Mouse (Mus musculus) kidney, adult 9 months (tissue): ENCODE measurements around the gene Parp9.
"Not testable (repeated sequence)": the region's sequence is repeated elsewhere in the genome, so short reads cannot be mapped to it uniquely, and the experiment has no call there.

ENCODE experiments used
- DNase-seq: peaks from one replicate; pipeline ENCODE4 v3.0.0; 2022

Parp9 gene

GRCm38 (mm10) chr16:35932179-35933055, 5.9 kb upstream of the Parp9 start:
- no peak for DNase-seq

DNA sequence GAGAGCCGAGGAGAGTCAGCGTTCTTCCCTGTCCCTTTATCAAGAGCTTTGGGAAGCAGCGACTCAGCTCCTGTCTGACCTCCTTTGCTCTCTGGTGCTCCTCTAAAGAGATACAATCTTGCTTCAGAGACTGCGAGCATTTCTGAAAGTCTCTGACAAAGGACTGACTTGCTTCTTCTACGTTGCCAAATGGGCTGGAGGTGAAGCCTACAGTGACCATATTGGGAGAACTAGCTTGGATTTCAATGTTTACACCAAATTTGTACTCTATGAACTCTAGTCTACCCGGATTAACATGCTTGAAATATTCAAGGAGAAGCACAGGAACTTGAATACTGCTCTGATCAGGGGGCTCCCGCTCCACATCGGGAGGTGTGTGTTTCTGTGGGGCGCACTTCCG, 5.1 kb upstream of the Parp9 start:
- no peak for DNase-seq

GRCm38 (mm10) chr16:35939261-35939660, 991 bp downstream of the Parp9 start:
- peak; percentile 56 for DNase-seq

DNA sequence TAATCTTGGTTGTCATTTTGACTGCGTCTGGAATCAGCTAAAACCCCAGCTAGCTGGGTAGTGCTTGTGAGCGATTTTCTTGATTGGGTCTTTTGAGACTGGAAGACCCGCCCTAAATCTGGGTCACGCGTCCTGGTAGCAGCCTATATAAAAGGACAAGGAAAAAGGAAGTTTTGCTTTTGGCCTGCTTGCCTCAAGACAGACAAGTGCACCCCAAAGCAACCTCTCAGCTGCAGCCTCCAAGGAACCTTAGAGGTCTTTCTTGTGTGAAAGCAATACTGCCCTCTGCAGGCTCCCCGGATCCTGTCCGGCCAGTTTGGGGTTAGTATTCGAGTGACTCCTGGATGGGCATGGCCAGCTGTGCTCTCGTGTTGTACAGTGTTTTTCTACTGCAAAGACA, 1.4 kb downstream of the Parp9 start:
- DNase-seq: peak; percentile 95

DNA sequence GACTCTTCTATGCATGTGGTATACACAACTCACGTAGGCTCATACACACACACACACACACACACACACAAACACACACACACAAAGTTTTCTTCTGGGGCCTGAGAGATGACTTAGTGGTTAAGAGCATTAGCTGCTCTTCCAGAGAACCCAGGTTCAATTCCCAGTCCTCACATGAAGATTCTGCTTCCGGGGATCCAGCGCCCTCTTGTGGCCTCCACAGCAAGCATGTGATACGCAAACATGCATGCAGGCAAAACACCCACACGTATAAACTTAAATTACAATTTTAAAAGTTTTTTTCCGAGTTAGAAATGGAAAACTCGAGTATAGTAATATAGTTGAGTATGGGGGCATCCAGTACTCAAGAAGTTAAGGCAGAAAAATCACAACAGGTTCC, 3.1 kb downstream of the Parp9 start:
- DNase-seq: peak; percentile 36

DNA sequence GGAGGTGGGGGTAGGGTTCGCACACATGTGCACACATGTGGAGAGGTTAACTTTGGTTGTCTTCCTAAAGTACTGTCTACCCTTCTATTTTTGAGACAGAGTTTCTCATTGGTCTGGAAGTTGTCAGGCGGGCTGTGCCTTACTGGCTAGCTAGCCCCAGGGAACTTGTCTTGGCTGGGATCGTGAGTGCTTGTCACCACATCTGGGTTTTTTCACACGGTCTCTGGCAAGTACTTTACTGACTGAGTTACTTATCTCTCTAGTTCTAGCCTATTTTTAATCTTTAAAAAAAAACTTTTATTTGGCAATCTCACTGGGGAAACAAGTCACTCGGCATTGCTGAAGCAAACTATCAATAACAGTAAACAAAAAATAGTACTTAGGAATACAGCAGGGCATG, 11.0 kb downstream of the Parp9 start:
- no peak for DNase-seq

DNA sequence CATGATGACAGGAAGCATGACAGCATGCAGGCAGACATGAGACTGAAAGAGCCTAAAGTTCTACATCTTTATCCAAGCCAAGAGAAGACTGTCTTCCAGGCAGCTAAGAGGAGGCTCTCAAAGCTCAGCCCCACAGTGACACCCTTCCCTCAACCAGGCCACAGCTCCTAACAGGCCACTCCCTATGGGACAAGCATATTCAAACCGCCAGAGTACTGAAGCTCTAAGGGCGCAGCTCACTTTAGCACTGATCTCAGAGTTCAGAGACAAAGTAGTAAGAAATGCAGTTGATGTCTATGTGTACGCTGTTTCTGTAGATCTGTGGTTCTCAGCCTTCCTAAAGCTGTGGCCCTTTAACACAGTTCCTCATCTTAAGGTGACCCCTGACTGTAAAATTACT, 12.9 kb downstream of the Parp9 start:
- no peak for DNase-seq

DNA sequence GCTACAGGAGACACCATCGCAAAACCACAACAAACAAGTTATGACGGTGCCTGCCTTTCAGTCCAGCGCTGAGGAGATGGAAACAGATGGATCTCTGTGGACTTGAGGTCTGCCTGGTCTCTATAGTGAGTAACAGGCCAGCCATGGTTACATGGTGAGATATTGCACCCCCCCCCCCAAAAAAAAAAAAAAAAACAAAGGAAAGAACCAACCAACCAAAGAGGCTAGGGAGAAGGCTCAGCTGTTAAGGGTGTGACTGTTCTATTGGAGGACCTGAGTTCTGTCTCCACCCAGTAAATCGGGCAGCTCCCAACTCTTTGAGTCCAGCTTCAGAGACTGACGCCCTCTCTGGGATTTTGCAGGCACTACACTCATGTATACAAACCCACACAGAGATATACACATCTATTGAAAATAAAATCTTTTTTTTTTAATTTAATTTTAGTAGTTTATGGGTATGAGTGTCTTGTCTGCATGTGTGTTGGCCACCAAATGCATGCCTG, 14.4 kb downstream of the Parp9 start:
- no peak for DNase-seq

- not testable (repeated sequence) for DNase-seq
Observed at GRCm38 (mm10) chr16:35965991-35966390, 27.7 kb downstream of the Parp9 start.

GRCm38 (mm10) chr16:35966411-35967115, 28.3 kb downstream of the Parp9 start:
- no peak for DNase-seq

DNA sequence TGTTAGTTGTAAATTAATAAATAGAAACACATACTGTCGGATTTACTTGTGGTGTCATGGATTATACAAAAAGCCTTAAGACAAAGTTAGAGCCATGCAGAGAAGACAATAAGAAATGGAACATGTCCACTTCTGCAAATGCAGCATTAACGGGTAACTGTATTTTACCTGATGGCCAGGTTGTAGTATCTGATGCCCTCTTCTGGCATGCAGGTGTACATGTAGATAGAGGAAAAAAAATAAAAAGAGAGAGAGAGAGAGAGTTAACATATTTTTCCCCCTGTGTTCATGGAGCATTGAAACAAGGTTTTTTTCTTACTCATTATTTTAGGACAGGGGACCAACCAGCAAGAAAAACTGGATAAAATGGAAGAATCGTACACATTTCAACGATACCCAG, 29.0 kb downstream of the Parp9 start:
- no peak for DNase-seq

GRCm38 (mm10) chr16:35968149-35968548, 29.9 kb downstream of the Parp9 start:
- no peak for DNase-seq

GRCm38 (mm10) chr16:35974021-35974420, 35.8 kb downstream of the Parp9 start:
- no peak for DNase-seq

DNA sequence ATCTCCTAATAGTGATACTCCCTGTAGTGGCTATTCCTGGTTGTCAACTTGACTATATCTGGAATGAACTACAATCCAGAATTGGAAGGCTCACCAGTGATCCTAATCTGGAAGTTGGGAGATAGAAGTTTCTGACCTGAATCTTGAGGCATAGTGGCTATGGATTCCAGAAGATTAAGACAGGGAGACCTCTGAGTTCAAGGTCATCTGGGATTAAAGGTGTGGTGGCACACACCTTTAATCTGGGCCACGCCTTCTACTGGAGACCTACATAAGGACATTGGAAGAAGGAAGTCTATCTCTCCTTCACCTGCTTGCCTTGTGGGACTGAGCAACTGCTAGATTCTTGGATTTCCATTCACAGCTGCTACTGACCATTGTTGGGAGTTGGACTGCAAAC, 40.2 kb downstream of the Parp9 start, which contains the start of gene Kpna1:
TSS of gene Kpna1 (plus strand) at position 301 of the 400 bp plus-strand sequence.
- DNase-seq: not testable (repeated sequence)

GRCm38 (mm10) chr16:35981363-35981821, 43.1 kb downstream of the Parp9 start:
- DNase-seq: peak; percentile 100

GRCm38 (mm10) chr16:35982506-35982901, 44.2 kb downstream of the Parp9 start:
- DNase-seq: no peak

DNA sequence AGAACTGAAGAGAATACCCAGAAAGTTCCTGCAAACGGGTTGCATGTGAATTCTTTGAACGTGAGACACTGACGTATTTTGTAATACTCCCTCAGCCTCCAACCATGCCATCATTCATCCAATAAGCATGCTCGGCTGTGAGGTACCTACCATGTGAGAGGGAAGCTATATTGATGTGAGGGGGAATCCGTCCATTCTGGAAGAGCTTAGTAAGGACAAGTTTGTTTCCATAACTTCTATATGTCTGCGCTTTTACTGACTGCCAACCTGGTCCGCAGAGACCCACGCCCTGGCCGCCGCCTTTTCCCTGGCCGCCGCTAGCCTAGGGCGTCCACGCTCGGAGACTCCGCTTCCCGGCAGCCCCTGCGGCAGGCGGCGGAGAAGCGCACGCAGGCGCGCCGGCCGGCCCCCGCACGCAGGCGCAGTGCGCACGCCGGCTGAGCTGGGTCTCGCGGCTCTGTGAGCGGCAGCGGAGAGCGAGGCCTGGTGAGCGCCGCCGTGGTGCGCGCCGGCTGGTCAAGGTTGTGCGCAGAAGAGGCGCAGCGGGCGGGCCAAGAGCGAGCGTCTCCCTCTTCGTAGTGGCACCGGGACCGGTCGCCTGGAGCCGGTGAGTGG, 44.7 kb downstream of the Parp9 start:
- peak; percentile 88 for DNase-seq

GRCm38 (mm10) chr16:35983517-35984101, 45.3 kb downstream of the Parp9 start:
- peak; percentile 57 for DNase-seq

GRCm38 (mm10) chr16:35984471-35984870, 46.2 kb downstream of the Parp9 start:
- DNase-seq: no peak

- no peak for DNase-seq
Observed at GRCm38 (mm10) chr16:35987930-35988329, 49.7 kb downstream of the Parp9 start.

DNA sequence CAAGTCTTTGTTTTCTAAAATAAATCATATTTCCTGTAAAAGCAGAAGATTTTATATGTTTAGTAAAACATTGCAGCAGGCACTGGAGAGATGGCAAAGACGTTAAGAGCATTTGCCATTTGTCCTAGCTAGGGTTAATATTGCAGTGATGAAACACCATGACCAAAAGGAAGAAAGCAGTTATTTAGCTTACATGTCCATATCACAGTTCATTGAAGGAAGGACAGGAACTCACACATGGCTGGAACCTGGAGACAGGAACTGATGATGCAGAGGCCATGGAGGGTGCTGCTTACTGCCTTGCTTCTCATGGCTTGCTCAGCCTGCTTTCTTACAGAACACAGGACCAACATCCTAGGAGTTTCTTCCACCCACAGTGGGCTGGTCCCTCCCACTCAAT, 54.1 kb downstream of the Parp9 start:
- DNase-seq: no peak

DNA sequence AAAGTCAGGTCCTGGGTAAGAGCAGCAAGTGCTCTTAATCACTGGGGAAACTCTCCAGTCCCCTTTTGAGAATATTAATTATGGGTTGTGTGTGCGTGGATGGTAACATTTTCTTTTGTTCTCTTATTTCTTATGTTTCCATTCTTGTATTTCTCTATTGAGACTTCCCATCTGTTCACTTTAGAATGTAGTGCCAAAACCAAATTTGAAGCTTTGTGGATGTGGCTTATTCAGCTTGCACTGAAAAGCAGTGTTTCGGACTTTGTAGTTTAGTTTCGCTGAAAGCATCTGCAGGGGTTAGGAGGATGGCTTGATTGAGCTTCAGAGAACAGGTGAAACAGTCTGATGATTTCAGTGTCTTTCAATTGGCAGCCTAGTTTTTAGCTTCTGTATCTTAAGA, 55.0 kb downstream of the Parp9 start:
- DNase-seq: no peak

- not testable (repeated sequence) for DNase-seq
Observed at GRCm38 (mm10) chr16:35998852-35999251, 60.6 kb downstream of the Parp9 start.
